17 mouse cellular contexts compared by ENCODE assay signal in genomic region chr15:78014046-78014445, GRCm38 (mm10).
"Had no signal": no experiment of that assay in that cellular context is flagged by ENCODE, and none has a peak within 500 bp of the region (broad histone marks: within the 10 kb centered on the region; RNA-seq: fewer than 3 reads in every experiment).

No protein-coding gene starts in this region.

- H3K9me3 ChIP-seq: limb, embryonic 12.5 days; liver, embryonic 13.5 days; lung, embryonic 15.5 days; midbrain, embryonic 12.5 days; neural tube, embryonic 13.5 days had no signal

- H3K9ac ChIP-seq: limb, embryonic 12.5 days; liver, embryonic 13.5 days; liver, postnatal 0 days; lung, embryonic 15.5 days; midbrain, embryonic 12.5 days; neural tube, embryonic 13.5 days had no signal

- H3K4me2 ChIP-seq: limb, embryonic 12.5 days; liver, embryonic 13.5 days; lung, embryonic 15.5 days; midbrain, embryonic 12.5 days; neural tube, embryonic 13.5 days had no signal

- H3K36me3 ChIP-seq: limb, embryonic 12.5 days; liver, embryonic 13.5 days; lung, embryonic 15.5 days; midbrain, embryonic 12.5 days had no signal

- ATAC-seq: liver, postnatal 0 days; midbrain, embryonic 16.5 days had no signal

- H3K27ac ChIP-seq: limb, embryonic 12.5 days; liver, embryonic 13.5 days; lung, embryonic 15.5 days; macrophage; midbrain, embryonic 12.5 days; neural tube, embryonic 13.5 days had no signal

- H3K27me3 ChIP-seq: lung, embryonic 15.5 days; neural tube, embryonic 13.5 days had no signal

- H3K4me3 ChIP-seq: limb, embryonic 12.5 days; liver, embryonic 13.5 days; lung, embryonic 15.5 days; megakaryocyte, embryonic 14.5 days; midbrain, embryonic 12.5 days; neural tube, embryonic 13.5 days had no signal

- H3K4me1 ChIP-seq: limb, embryonic 12.5 days; liver, embryonic 13.5 days; lung, embryonic 15.5 days; midbrain, embryonic 12.5 days; neural tube, embryonic 13.5 days had no signal

- DNase-seq: kidney, postnatal 25 days; liver; liver, embryonic 13.5 days; liver, postnatal 0 days; lung, postnatal 14 days; retina, postnatal 1 day; right cerebral cortex, postnatal 4 days; spleen, adult 18-20 months; thymus, adult 2 months; thymus, postnatal 25 days had no signal
